Mouse (Mus musculus): Measurements from ENCODE around the gene Gsx2.

DNA sequence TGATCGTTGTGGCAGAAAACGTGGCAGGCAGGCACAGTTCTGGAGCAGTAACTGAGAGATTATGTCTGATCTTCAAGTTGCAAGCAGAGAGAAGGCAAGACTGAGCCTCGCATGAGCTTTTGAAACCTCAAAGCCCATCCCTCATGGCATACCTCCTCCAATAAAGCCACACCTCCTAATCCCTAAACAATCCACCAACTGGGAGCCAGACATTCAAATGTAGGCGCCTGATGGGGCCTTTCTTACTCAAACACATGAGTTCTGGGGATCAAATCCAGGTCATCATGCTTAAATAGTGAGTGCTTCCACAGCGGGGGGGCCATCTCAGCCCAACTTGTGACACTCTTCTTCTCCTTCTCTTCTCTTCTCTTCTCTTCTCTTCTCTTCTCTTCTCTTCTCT lies 36.4 kb downstream of the Gsx2 start:
- TF ChIP-seq USF1 (IDR thresholded peaks at IDR 0.05; ENCODE audit: low read depth) (no peak), POLR2A (IDR thresholded peaks at IDR 0.05; ENCODE audit: insufficient read length, low read depth) (no peak), CEBPB (IDR thresholded peaks at IDR 0.05; ENCODE audit: insufficient read depth, poor library complexity, severe bottlenecking) (no peak), TCF12 (IDR thresholded peaks at IDR 0.05; ENCODE audit: insufficient read depth, poor library complexity, severe bottlenecking) (no peak), MAX (IDR thresholded peaks at IDR 0.05; ENCODE audit: low read depth) (no peak), MYOG (IDR thresholded peaks at IDR 0.05; ENCODE audit: control insufficient read depth in 1 of 3, insufficient read depth in 1 of 3, insufficient read length in 2 of 3, low read depth in 2 of 3) (no peak), E2F4 (IDR thresholded peaks at IDR 0.05; ENCODE audit: insufficient read depth) (no peak), MYOD1 (IDR thresholded peaks at IDR 0.05; ENCODE audit: control insufficient read depth in 1 of 3, insufficient read length in 2 of 3, low read depth in 2 of 3) (no peak), POLR2AphosphoS2 (IDR thresholded peaks at IDR 0.05; ENCODE audit: insufficient read length, low read depth) (no peak), TCF3 (IDR thresholded peaks at IDR 0.05; ENCODE audit: insufficient read length, low read depth) (no peak)

Measured in myocyte (in vitro differentiated cells).